Mouse (Mus musculus) lung, adult 18-20 months (tissue): ENCODE results near the gene Ncaph.

Experiments used
- DNase-seq, 2 experiments: peaks; one replicate each; pipeline ENCODE4 v3.0.0; 2022; ENCODE audit warnings: mixed read lengths in 2 of 2

The Ncaph gene

DNA sequence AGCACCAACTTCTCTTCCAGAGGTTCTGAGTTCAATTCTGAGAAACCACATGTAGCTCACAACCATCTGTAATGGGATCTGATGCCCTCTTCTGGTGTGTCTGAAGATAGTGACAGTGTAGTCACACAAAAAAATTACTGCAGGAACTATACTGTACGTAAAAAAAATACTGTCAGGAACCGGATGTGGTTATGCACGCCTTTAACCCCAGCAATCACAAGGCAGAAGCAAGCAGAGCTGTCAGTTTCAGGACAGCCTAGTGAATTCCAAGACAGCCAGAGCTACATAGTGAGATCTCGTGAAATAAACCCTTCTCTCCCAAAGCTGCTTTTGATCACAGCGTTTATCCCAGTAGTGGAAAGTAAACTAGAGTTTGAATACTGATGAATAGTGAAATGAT lies 47.5 kb downstream of the Ncaph start:
- no peak for DNase-seq

DNA sequence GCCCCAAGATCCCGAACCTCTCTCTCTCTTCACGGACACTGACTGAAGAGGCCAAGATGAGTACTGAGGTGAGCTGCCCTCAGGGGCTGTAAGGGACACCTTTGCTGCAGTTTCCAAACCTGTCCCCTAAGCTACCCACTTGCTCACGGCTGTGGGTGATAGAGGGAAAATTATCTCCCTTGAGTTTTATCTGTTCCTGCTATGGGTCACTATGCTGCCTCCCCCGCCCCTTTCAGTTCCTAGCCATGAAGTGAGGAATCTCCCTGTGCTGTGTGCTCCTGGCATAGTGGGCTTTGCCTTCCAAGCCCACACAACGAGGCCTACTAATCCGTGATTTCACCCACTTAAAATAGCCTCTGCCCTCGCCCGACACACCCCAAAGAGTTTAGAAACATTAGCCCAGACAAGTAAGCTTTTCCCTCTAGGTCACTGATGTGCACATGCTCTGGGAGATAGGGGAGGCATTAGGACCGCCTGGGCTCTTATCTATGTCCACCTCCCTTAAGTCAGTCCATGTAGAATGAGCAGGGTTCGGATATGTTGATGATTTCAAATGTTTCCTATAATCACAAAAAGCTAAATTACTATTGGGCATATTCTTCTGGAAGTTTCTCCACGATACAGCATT lies 53.0 kb downstream of the Ncaph start:
- DNase-seq = no peak

DNA sequence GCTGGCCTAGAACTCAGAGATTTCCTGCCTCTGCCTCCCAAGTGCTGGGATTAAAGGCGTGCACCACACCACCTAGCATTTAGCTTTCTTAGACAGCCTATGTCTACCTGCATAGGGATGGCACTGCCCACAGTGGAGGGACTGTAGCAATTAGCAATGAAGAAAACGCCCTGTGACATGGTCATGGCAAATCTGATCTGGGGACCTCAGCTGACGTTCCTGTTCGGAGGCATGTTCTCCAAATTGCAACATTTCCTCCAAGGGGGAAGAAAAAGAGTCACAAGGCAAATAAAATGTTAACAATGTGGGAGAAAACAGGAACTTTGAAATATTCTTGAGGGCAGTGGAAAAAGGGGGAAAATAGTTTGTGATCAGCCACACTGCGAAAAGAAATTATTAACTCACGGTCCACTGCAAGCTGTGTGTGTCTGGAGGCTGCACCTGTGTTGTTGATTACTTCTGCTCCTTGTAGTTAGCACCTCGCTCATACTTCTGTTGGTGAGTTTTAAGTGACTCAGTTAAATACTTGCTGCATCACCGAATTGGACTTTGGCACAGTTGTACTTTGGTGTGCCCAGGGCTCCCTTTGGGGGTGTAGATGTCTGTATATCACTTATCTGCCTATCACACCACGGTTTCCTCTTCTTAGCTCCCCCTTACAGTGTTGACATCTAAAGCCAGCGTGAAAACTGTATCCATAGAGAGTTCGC lies 53.7 kb downstream of the Ncaph start:
- peak; percentile 22 to 28 for DNase-seq

DNA sequence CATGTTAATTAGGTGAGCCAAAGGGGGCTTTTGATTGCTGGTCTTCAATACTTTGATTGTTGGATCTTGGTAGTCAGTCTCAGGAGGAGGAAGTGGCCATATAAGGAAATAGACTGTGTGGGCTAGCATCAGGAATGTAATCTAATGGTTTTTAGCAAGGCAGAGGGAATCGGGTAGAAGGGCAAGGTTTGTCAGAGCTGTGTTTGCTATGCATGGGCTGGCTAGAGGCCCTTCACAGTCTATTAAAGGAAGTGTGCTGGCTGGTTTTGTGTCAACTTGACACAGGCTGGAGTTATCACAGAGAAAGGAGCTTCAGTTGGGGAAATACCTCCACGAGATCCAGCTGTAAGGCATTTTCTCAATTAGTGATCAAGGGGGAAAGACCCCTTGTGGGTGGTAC lies 54.7 kb downstream of the Ncaph start:
- peak in 1 of 2 experiments; percentile 8 for DNase-seq

DNA sequence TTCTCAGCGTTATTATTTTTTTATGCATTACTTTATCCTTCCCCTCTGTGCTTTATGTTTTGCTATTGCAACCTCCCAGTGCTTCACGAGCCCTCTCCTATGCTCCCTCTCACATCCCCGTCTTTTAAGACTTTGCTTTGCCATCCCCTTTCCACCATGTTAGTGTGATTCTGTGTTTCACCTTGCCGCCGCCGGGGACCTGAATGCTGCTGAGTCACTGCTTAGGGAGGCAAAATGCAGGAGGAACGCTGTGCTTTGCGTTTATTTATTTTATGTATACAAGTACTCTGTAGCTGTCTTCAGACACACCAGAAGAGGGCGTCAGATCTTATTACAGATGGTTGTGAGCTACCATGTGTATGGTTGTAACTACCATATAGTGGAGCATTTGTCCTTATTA lies 56.1 kb downstream of the Ncaph start:
- DNase-seq = no peak

DNA sequence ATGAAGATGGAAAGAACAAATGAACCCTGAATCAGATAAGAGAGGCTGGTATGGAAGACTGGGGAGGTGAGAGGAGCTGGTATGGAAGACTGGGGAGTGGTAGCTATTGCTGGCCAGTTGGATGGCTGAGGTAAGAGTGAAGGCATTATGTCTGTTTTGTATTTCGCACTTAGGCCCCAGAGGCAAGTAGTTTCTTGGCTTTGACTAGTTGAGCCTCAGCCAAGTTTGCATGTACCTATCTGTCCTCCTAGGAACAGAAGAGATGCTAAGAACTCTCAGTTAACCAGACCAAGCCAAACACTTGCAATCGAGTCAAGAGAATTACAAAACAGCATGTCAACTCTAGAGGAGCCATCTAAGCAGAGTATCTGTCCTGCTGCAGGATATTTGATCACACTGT lies 59.6 kb downstream of the Ncaph start:
- DNase-seq = no peak

DNA sequence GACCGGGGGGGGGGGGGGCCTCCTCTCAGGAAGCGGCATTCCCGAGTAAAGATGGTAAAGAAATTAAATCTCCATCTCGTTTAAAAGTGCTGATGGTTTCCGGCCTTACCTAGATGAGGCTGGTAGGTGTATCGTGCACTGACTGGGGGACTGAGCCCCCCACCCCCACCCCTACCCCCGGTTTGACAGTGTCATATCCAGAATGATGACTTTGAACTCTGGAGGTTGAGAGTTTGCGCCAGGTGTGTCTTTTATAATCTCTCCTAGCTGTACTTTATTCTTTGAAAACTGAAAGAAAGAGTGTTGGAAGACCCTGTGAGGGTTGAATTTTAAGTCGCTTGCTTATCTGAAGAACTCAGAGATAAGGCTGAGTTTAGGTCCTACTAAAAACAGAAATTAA lies 62.9 kb downstream of the Ncaph start:
- no peak for DNase-seq

DNA sequence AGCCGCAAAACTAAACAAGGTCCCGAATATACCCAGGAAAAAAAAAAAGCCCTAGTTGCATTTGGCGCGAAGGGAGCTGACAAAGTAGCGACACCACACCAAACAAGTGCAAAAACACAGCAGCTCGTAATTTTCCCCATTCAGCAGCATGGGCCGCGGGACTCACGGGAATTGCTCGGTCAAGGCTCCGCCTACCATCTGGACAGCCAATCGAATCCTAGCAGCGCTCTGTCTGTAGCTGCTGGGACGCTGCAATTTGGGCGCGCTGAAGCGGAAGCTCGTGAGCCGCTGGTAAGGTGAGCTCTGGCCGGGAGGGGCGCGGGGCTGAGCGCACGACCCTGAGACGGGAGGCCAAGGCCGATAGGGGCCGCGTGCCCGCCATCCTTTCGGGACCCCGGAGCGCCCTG lies 63.3 kb downstream of the Ncaph start, which contains the start of gene Blvra:
Gene Blvra, plus strand, starts transcription at position 231 of the 407 bp plus-strand sequence.
- DNase-seq = peak; percentile 91

DNA sequence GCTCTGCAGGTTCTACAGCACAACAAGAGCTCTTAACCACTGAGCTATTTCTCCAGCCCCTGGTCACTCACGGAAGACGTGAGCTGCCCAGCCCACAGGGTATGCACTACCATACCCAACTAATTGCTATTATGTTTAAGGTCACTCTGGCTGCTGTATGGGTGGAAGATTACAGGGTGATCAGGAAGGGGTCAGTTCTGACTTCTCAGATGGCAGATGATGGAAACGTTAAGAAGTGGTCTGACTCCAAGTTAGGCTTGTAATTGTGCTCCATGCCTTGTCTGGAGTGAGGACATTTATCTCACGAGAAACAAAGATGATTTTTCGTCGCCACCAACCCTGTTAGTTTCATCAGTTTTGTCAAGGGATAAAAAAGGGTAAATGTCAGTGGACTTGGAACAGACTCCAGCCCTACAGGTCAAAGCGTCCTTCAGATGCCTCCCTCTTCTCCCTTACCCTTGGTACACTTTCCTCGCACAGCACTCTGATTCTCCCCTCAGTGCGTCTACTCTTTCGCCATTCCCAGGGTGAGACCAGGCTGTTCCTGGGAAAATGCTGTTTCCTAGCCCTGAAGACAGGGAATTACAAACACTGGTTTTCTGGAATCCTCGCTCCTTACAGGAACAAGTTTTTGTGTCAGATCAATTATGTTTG lies 63.8 kb downstream of the Ncaph start:
- no peak for DNase-seq

DNA sequence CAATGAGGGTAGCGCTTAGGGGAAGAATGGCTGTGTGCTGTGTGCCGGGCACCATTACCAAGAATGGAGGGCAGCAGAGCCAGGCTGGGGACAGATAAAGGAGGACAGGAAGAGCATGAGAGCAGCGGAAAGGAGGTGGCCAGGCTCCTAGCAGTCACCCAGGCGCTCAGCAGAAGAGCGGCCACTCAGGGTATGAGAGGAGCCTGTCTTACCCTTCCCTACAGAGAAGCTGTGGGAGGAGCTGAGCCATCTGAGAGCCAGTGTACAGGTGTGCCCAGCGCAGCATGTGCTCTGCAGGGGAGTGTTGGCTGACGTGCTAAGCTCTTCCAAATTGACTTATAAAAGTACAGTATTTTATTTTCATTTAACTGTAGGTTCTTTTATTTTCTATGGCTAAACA lies 64.9 kb downstream of the Ncaph start:
- DNase-seq = no peak

DNA sequence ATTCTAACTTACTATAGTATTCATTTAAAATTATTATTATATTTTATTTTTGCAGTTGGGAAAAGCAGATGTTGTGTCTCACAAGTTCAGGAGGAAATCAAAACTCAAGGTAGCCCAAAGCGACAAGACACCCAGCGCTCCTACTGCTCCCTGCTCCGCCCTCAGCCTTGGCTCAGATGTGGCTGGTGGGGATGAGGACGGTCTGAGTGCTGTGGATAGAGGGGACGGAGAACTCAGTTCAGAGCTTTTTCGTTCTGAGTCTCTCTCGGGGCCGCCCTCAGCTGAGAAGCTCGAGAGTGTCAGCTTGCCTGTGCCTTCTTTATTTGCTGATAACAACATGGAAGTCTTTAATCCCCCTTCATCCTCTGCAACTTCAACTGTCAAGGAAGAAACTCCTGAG lies 72.3 kb downstream of the Ncaph start:
- DNase-seq = no peak
